Mouse (Mus musculus): ENCODE results near the gene Ndst2.

The Ndst2 gene

GRCm38 (mm10) chr14:20696986-20697385 lies 37.4 kb downstream of the Ndst2 start:
- DNase-seq, result peak; percentile 68

- no peak for DNase-seq
Observed at GRCm38 (mm10) chr14:20695761-20696520, 38.4 kb downstream of the Ndst2 start.

GRCm38 (mm10) chr14:20694884-20695760 lies 39.2 kb downstream of the Ndst2 start, which contains the start of gene Fut11:
Gene Fut11 (plus strand): TSS chr14:20694968.
- DNase-seq, result peak; percentile 85

GRCm38 (mm10) chr14:20694185-20694883 lies 40.0 kb downstream of the Ndst2 start:
- peak; percentile 23 for DNase-seq

- DNase-seq, result no peak
Observed at GRCm38 (mm10) chr14:20693589-20694101, 40.7 kb downstream of the Ndst2 start.

GRCm38 (mm10) chr14:20691772-20692171 lies 42.6 kb downstream of the Ndst2 start:
- no peak for DNase-seq

- no peak for DNase-seq
Observed at GRCm38 (mm10) chr14:20689009-20689408, 45.4 kb downstream of the Ndst2 start.

- DNase-seq, result no peak
Observed at GRCm38 (mm10) chr14:20686576-20686975, 47.8 kb downstream of the Ndst2 start.

- DNase-seq, result peak; percentile 65
Observed at GRCm38 (mm10) chr14:20682498-20682897, 51.9 kb downstream of the Ndst2 start.

GRCm38 (mm10) chr14:20681742-20682141 lies 52.6 kb downstream of the Ndst2 start:
- no peak for DNase-seq

GRCm38 (mm10) chr14:20677906-20678305 lies 56.5 kb downstream of the Ndst2 start:
- DNase-seq, result no peak

GRCm38 (mm10) chr14:20674064-20674833 lies 60.1 kb downstream of the Ndst2 start, which contains the start of gene Sec24c:
Gene Sec24c (plus strand): TSS chr14:20674308.
- peak; percentile 100 for DNase-seq

GRCm38 (mm10) chr14:20673735-20674063 lies 60.7 kb downstream of the Ndst2 start:
- peak; percentile 31 for DNase-seq

Measured in thymus, postnatal 4 days (tissue).